Mouse (Mus musculus) thymus, adult 2 months (tissue): ENCODE results near the gene Lurap1. TPM values are rescaled to one million over a fixed set of nuclear protein-coding genes. Genes with fewer than 3 reads are reported as not detected.
A peak's percentile ranks its signal among the peaks of the same experiment; 100 is the strongest.

ENCODE experiments used
- DNase-seq: peaks from one replicate; pipeline ENCODE4 v3.0.0; 2021
- H3K27ac ChIP-seq: fragments of 200-500 bp; 2 replicates; pipeline ENCODE4 v1.5.1; 2012; ENCODE audit warnings: low read length, control low read depth; ENCODE audit not compliant: control insufficient read depth, insufficient read depth
- H3K27me3 ChIP-seq: fragments of 200-500 bp; 2 replicates; pipeline ENCODE4 v1.6.1; 2012; ENCODE audit warnings: mild to moderate bottlenecking, low read length, moderate library complexity, mixed read lengths; ENCODE audit not compliant: control insufficient read depth, insufficient read depth
- H3K36me3 ChIP-seq: fragments of 200-500 bp; 2 replicates; pipeline ENCODE4 v1.6.1; 2012; ENCODE audit warnings: mild to moderate bottlenecking, low read length, moderate library complexity; ENCODE audit not compliant: control insufficient read depth, insufficient read depth
- H3K4me1 ChIP-seq: fragments of 200-500 bp; replicated peaks from 2 replicates; pipeline ENCODE4 v1.6.1; 2012; ENCODE audit warnings: low read length; ENCODE audit not compliant: control insufficient read depth, insufficient read depth
- H3K4me3 ChIP-seq: fragments of 200-500 bp; 2 replicates; pipeline ENCODE4 v1.5.1; 2012; ENCODE audit warnings: mild to moderate bottlenecking, low read length, control low read depth, moderate library complexity; ENCODE audit not compliant: control insufficient read depth, insufficient read depth
- CTCF ChIP-seq: fragments of 200-500 bp; IDR thresholded peaks from 2 replicates; pipeline ENCODE4 v1.5.1; 2012; ENCODE audit warnings: mild to moderate bottlenecking, control low read depth, low read length, moderate library complexity, borderline replicate concordance; ENCODE audit not compliant: control insufficient read depth, poor library complexity, insufficient read depth; ENCODE audit errors: extremely low read depth
- POLR2A ChIP-seq: fragments of 200-500 bp; IDR thresholded peaks from 2 replicates; pipeline ENCODE4 v1.6.1; 2012; ENCODE audit warnings: mild to moderate bottlenecking, low read length, control low read depth, moderate library complexity; ENCODE audit not compliant: control insufficient read depth, poor library complexity, insufficient read depth; ENCODE audit errors: extremely low read depth
- WGBS: fragments of 180-500 bp; shearing (Covaris S2); methylation state at CpG from one replicate; pipeline ENCODE4 v1.1.7; 2018; 5-methylcytosine and 5-hydroxymethylcytosine counted together
- polyA plus RNA-seq: library from polyadenylated mRNA; depleted of rRNA; stranded (reverse); fragments of >200 nt; gene quantifications from 2 replicates; pipeline ENCODE4 v1.2.3, GENCODE M21; 2012

Lurap1 gene
- polyA plus RNA-seq, 1 experiment = 0.88 TPM

GRCm38 (mm10) chr4:116137421-116137996, 13.6 kb downstream of the Lurap1 start:
- 76% methylated on average over 13 of the region's 13 CpGs for WGBS
- Histone ChIP-seq H3K36me3 (no peaks in the 10 kb centered on the region), H3K4me3 (no peak overlapping the region), H3K27me3 (no peaks in the 10 kb centered on the region; the same call in 1 of the 2 replicates), H3K27ac (no peak overlapping the region), H3K4me1 (no peaks in the 10 kb centered on the region; the same call in 1 of the 2 replicates)
- TF ChIP-seq POLR2A = no peak
- TF ChIP-seq CTCF = no peak
- no peak for DNase-seq

GRCm38 (mm10) chr4:116134990-116135389, 16.1 kb downstream of the Lurap1 start:
- H3K27me3 ChIP-seq = no peaks in the 10 kb centered on the region
- H3K27ac ChIP-seq = no peak overlapping the region
- DNase-seq = no peak

GRCm38 (mm10) chr4:116133126-116133525, 18.0 kb downstream of the Lurap1 start:
- no peak for DNase-seq
- no peaks in the 10 kb centered on the region; the same call in 1 of the 2 replicates for H3K4me1 ChIP-seq
- no peaks in the 10 kb centered on the region for H3K27me3 ChIP-seq
- no peak overlapping the region for H3K27ac ChIP-seq
- H3K4me3 ChIP-seq = no peak overlapping the region
- H3K36me3 ChIP-seq = no peaks in the 10 kb centered on the region
- no peak for TF ChIP-seq POLR2A
- TF ChIP-seq CTCF = no peak
- 70% methylated on average over 4 of the region's 4 CpGs for WGBS

More at GRCm38 (mm10) chr4:116134990-116135389, 16.1 kb downstream of the Lurap1 start:
- no peak for TF ChIP-seq POLR2A
- TF ChIP-seq CTCF = no peak
- 71% methylated on average over 2 of the region's 2 CpGs for WGBS
- Histone ChIP-seq H3K4me3 (no peak overlapping the region), H3K36me3 (no peaks in the 10 kb centered on the region), H3K4me1 (no peaks in the 10 kb centered on the region; the same call in 1 of the 2 replicates)

GRCm38 (mm10) chr4:116127956-116128355, 23.2 kb downstream of the Lurap1 start:
- Histone ChIP-seq H3K27ac (no peak overlapping the region), H3K36me3 (no peaks in the 10 kb centered on the region), H3K27me3 (no peaks in the 10 kb centered on the region), H3K4me1 (peaks cover 5% of the 10 kb centered on the region), H3K4me3 (no peak overlapping the region)
- WGBS = 95% methylated on average over 6 of the region's 6 CpGs
- TF ChIP-seq CTCF (no peak), POLR2A (no peak)
- DNase-seq = no peak

- peaks cover 7% of the 10 kb centered on the region for H3K4me1 ChIP-seq
- no peak for DNase-seq
- H3K27me3 ChIP-seq = no peaks in the 10 kb centered on the region
- no peak overlapping the region for H3K4me3 ChIP-seq
- H3K36me3 ChIP-seq = no peaks in the 10 kb centered on the region
- no peak for TF ChIP-seq POLR2A
- no peak for TF ChIP-seq CTCF
- no peak overlapping the region for H3K27ac ChIP-seq
- 97% methylated on average over 4 of the region's 4 CpGs for WGBS
Measured at GRCm38 (mm10) chr4:116125803-116126386, 25.2 kb downstream of the Lurap1 start.

GRCm38 (mm10) chr4:116123602-116124519, 27.3 kb downstream of the Lurap1 start, which contains the start of the genes Rad54l and Pomgnt1:
TSS of gene Rad54l (minus strand) at chr4:116123690.
TSS of gene Pomgnt1 (plus strand) at chr4:116123840.
- peak within 1 kb of the TSS; percentile 100 for H3K4me3 ChIP-seq
- peaks cover 7% of the 10 kb centered on the region for H3K4me1 ChIP-seq
- no peaks in the 10 kb centered on the region for H3K27me3 ChIP-seq
- H3K27ac ChIP-seq = no peak within 1 kb of the TSS; the same call in 1 of the 2 replicates
- DNase-seq = peak; percentile 79
- TF ChIP-seq CTCF (no peak), POLR2A (0 out of 2 replicates have a peak, but pooled peaks have one; percentile 16)
- H3K36me3 ChIP-seq = no peaks in the 10 kb centered on the region
- 5% methylated on average over 24 of the region's 24 CpGs for WGBS
